In genomic region chr11:3983863-3984745, GRCm38 (mm10) we compare ENCODE assay signal across 8 mouse cellular contexts. TPM values are rescaled to one million over a fixed set of nuclear protein-coding genes. Genes with fewer than 3 reads are reported as not detected.
DNase-seq lines count a peak whose midpoint lies in the region; ATAC-seq and TF ChIP-seq lines count a peak whose summit lies in the region.

No protein-coding gene starts in this region.

- TF ChIP-seq CTCF in cerebellum, adult 2 months (IDR thresholded peaks at IDR 0.05; ENCODE audit: borderline replicate concordance, insufficient read depth, low read depth, low read length): no peak

- H3K36me3 ChIP-seq in forebrain, embryonic 11.5 days (ENCODE audit: control insufficient read depth, insufficient read depth, low read length): no peaks in the 10 kb centered on the region; the same call in 1 of the 2 replicates

- H3K4me2 ChIP-seq in forebrain, embryonic 11.5 days (ENCODE audit: low read depth, low read length, severe bottlenecking): peak overlapping the region; percentile 60

- H3K9ac ChIP-seq in forebrain, embryonic 11.5 days (ENCODE audit: low read length): peak overlapping the region; percentile 53

- no peak for DNase-seq in cerebellum, adult 2 months
- DNase-seq in cerebellum, adult 9-10 months: no peak
- DNase-seq in forebrain, embryonic 11.5 days (ENCODE audit: low spot score): no peak
- peak; percentile 83 for DNase-seq in kidney, postnatal 14 days
- DNase-seq in lung, postnatal 4 days: peak; percentile 18 to 54
- DNase-seq in adipocyte (ENCODE audit: low spot score): no peak
- DNase-seq in urinary bladder, postnatal 36 days (ENCODE audit: low spot score in 2 of 2): no peak
- no peak for DNase-seq in cerebellum, postnatal 25 days

- H3K27ac ChIP-seq in cerebellum, adult 2 months (ENCODE audit: insufficient read depth, low read length): peak overlapping the region; percentile 37; the same call in 1 of the 2 replicates
- no peak overlapping the region for H3K27ac ChIP-seq in forebrain, embryonic 11.5 days (ENCODE audit: low read depth, low read length)

- H3K4me1 ChIP-seq in cerebellum, adult 2 months (ENCODE audit: control insufficient read depth, insufficient read depth, low read length): no peaks in the 10 kb centered on the region
- peaks cover 2% of the 10 kb centered on the region; the same call in 1 of the 2 replicates for H3K4me1 ChIP-seq in forebrain, embryonic 11.5 days (replicated peaks; ENCODE audit: control insufficient read depth, insufficient read depth, low read length)

- WGBS in cerebellum, adult 2 months: 14% methylated on average over 15 of the region's 15 CpGs
- 9% methylated on average over 15 of the region's 15 CpGs for WGBS in forebrain, embryonic 11.5 days

- TF ChIP-seq POLR2A in cerebellum, adult 2 months (IDR thresholded peaks at IDR 0.05; ENCODE audit: borderline replicate concordance, insufficient read depth, low read length): no peak

- no peak for ATAC-seq in forebrain, embryonic 11.5 days (replicated peaks; ENCODE audit: low FRiP score)

- H3K27me3 ChIP-seq in cerebellum, adult 2 months (ENCODE audit: control insufficient read depth, insufficient read depth, low read length): no peaks in the 10 kb centered on the region; the same call in 1 of the 2 replicates
- peaks cover 4% of the 10 kb centered on the region for H3K27me3 ChIP-seq in forebrain, embryonic 11.5 days (ENCODE audit: control insufficient read depth, insufficient read depth, low read length)

- no peaks in the 10 kb centered on the region for H3K9me3 ChIP-seq in forebrain, embryonic 11.5 days (ENCODE audit: control insufficient read depth, low read length)

- peak overlapping the region; percentile 30 for H3K4me3 ChIP-seq in cerebellum, adult 2 months (replicated peaks; ENCODE audit: insufficient read depth, low read depth, low read length)
- peak overlapping the region; percentile 35 for H3K4me3 ChIP-seq in forebrain, embryonic 11.5 days (ENCODE audit: low read depth, low read length)

RNA-seq across cellular contexts. Expression of gene Gal3st1, which starts 0.7 kb away (rescaled TPM):
- 44.4 and 52.0 TPM in 2 replicates for polyA plus RNA-seq in cerebellum, adult 2 months (2012; rRNA removed)
- polyA plus RNA-seq in forebrain, embryonic 11.5 days (2014; fragmentation: Nextera tagmentation; extraction: Ambion mirVana): 0.41 and 0.57 TPM in 2 replicates

RNA-seq across cellular contexts. Expression of gene 4930556J24Rik, which starts 7.5 kb away (rescaled TPM):
- polyA plus RNA-seq in cerebellum, adult 2 months (2012; rRNA removed): 0.14 and 0.20 TPM in 2 replicates
- polyA plus RNA-seq in forebrain, embryonic 11.5 days (2014; fragmentation: Nextera tagmentation; extraction: Ambion mirVana): 0.31 TPM in 1 of 2 replicates, not detected in the other

RNA-seq across cellular contexts. Expression of gene Pes1, which starts 20.3 kb away (rescaled TPM):
- polyA plus RNA-seq in cerebellum, adult 2 months (2012; rRNA removed): 36.6 and 36.9 TPM in 2 replicates
- polyA plus RNA-seq in forebrain, embryonic 11.5 days (2014; fragmentation: Nextera tagmentation; extraction: Ambion mirVana): 82.9 and 90.4 TPM in 2 replicates

RNA-seq across cellular contexts. Expression of gene Sec14l4, which starts 47.2 kb away (rescaled TPM):
- 0.05 and 0.14 TPM in 2 replicates for polyA plus RNA-seq in cerebellum, adult 2 months (2012; rRNA removed)
- polyA plus RNA-seq in forebrain, embryonic 11.5 days (2014; fragmentation: Nextera tagmentation; extraction: Ambion mirVana): 0.29 TPM in 1 of 2 replicates, not detected in the other

RNA-seq across cellular contexts. Expression of gene Tcn2, which starts 52.1 kb away (rescaled TPM):
- 28.0 and 31.7 TPM in 2 replicates for polyA plus RNA-seq in cerebellum, adult 2 months (2012; rRNA removed)
- polyA plus RNA-seq in forebrain, embryonic 11.5 days (2014; fragmentation: Nextera tagmentation; extraction: Ambion mirVana): 23.1 and 26.0 TPM in 2 replicates

Comparison
In these comparisons a context has a peak if more than half of its experiments do, and no peak if none do; other contexts are left out.
1. DNase-seq: peak in kidney, postnatal 14 days (single experiment) and lung, postnatal 4 days (2 of 2); none in cerebellum, adult 2 months (0 of 2), cerebellum, adult 9-10 months (single experiment), forebrain, embryonic 11.5 days (single experiment), adipocyte (single experiment), urinary bladder, postnatal 36 days (0 of 2) and cerebellum, postnatal 25 days (0 of 2).
2. RNA of gene Gal3st1, which starts 0.7 kb away (polyA plus RNA-seq): 44.4 to 52.0 TPM in cerebellum, adult 2 months; 0.41 to 0.57 TPM in forebrain, embryonic 11.5 days; every median in the first group is over 10 times any median in the second.